Mouse (Mus musculus) ES-Bruce4 (cell line): ENCODE data around the gene Tnpo3. TPM values are rescaled to one million over a fixed set of nuclear protein-coding genes. Genes with fewer than 3 reads are reported as not detected.

Experiments used
- H3K27ac ChIP-seq: 2 replicates; pipeline ENCODE4 v1.5.1; 2012; ENCODE audit warnings: low read length, inconsistent platforms; ENCODE audit not compliant: insufficient read depth
- H3K27me3 ChIP-seq: 2 replicates; pipeline ENCODE4 v1.6.1; 2012; ENCODE audit warnings: mild to moderate bottlenecking, low read length, inconsistent platforms; ENCODE audit not compliant: control insufficient read depth, poor library complexity, insufficient read depth, severe bottlenecking
- H3K36me3 ChIP-seq: 2 replicates; pipeline ENCODE4 v1.6.1; 2012; ENCODE audit warnings: inconsistent platforms, mild to moderate bottlenecking, low read length, moderate library complexity; ENCODE audit not compliant: control insufficient read depth, poor library complexity, insufficient read depth, severe bottlenecking
- H3K4me1 ChIP-seq: one replicate; pipeline ENCODE4 v1.8.1; 2011; ENCODE audit warnings: low read length; ENCODE audit not compliant: control insufficient read depth, insufficient read depth
- H3K4me3 ChIP-seq: 2 replicates; pipeline ENCODE4 v1.5.1; 2011; ENCODE audit warnings: low read depth, mild to moderate bottlenecking, low read length
- H3K9ac ChIP-seq: 2 replicates; pipeline ENCODE4 v1.6.1; 2012; ENCODE audit warnings: low read depth, mild to moderate bottlenecking, inconsistent platforms; ENCODE audit not compliant: poor library complexity, severe bottlenecking
- H3K9me3 ChIP-seq: replicated peaks from 2 replicates; pipeline ENCODE4 v1.6.1; 2012; ENCODE audit warnings: mild to moderate bottlenecking, low read length, inconsistent platforms; ENCODE audit not compliant: control insufficient read depth, poor library complexity, insufficient read depth, severe bottlenecking
- CTCF ChIP-seq: IDR thresholded peaks from one replicate; pipeline ENCODE4 v1.8.1; 2011; ENCODE audit warnings: low read depth, low read length
- EP300 ChIP-seq: IDR thresholded peaks from 2 replicates; pipeline ENCODE4 v1.6.1; 2011; ENCODE audit warnings: low read depth, low read length; ENCODE audit not compliant: insufficient read depth
- POLR2A ChIP-seq: IDR thresholded peaks from one replicate; pipeline ENCODE4 v1.8.1; 2011; ENCODE audit warnings: low read length; ENCODE audit not compliant: insufficient read depth
- polyA plus RNA-seq: library from polyadenylated mRNA; stranded (reverse); fragments of >200 nt; gene quantifications from 2 replicates; pipeline ENCODE4 v1.2.4, GENCODE M21; 2011; ENCODE audit warnings: low read depth; ENCODE audit not compliant: missing spikeins, insufficient read depth, insufficient read length

The Tnpo3 gene
- polyA plus RNA-seq, 1 experiment, result 130 TPM

- no peaks in the 10 kb centered on the region for H3K27me3 ChIP-seq
- TF ChIP-seq POLR2A (no peak), CTCF (peak; percentile 93)
Observed at GRCm38 (mm10) chr6:29517139-29517538, 92.5 kb downstream of the Tnpo3 start.

GRCm38 (mm10) chr6:29513284-29513683 lies 96.4 kb downstream of the Tnpo3 start:
- H3K27ac ChIP-seq, result no peak overlapping the region
- no peaks in the 10 kb centered on the region for H3K36me3 ChIP-seq
- TF ChIP-seq POLR2A (no peak), CTCF (no peak), EP300 (no peak)
- H3K9me3 ChIP-seq, result no peaks in the 10 kb centered on the region
- no peak overlapping the region for H3K4me3 ChIP-seq
- no peaks in the 10 kb centered on the region for H3K4me1 ChIP-seq
- no peak overlapping the region for H3K9ac ChIP-seq
- no peaks in the 10 kb centered on the region for H3K27me3 ChIP-seq

More at GRCm38 (mm10) chr6:29517139-29517538, 92.5 kb downstream of the Tnpo3 start:
- no peak overlapping the region for H3K9ac ChIP-seq
- H3K9me3 ChIP-seq, result no peaks in the 10 kb centered on the region
- no peaks in the 10 kb centered on the region for H3K36me3 ChIP-seq
- H3K27ac ChIP-seq, result no peak overlapping the region
- H3K4me1 ChIP-seq, result no peaks in the 10 kb centered on the region
- no peak overlapping the region for H3K4me3 ChIP-seq

GRCm38 (mm10) chr6:29509086-29509485 lies 100.6 kb downstream of the Tnpo3 start:
- Histone ChIP-seq H3K4me1 (no peaks in the 10 kb centered on the region), H3K27me3 (no peaks in the 10 kb centered on the region), H3K9me3 (no peaks in the 10 kb centered on the region), H3K27ac (no peak overlapping the region), H3K9ac (no peak overlapping the region), H3K4me3 (no peak overlapping the region), H3K36me3 (no peaks in the 10 kb centered on the region)
- TF ChIP-seq EP300, result no peak

GRCm38 (mm10) chr6:29507447-29508309 lies 102.0 kb downstream of the Tnpo3 start, which contains the start of gene Kcp:
Gene Kcp, minus strand, starts transcription at chr6:29507952.
- no peaks in the 10 kb centered on the region for H3K4me1 ChIP-seq
- H3K27me3 ChIP-seq, result no peaks in the 10 kb centered on the region
- TF ChIP-seq POLR2A (no peak), CTCF (no peak), EP300 (no peak)

GRCm38 (mm10) chr6:29506834-29507233 lies 102.9 kb downstream of the Tnpo3 start:
- no peaks in the 10 kb centered on the region for H3K36me3 ChIP-seq
- H3K4me1 ChIP-seq, result no peaks in the 10 kb centered on the region
- no peak overlapping the region for H3K9ac ChIP-seq
- H3K4me3 ChIP-seq, result no peak overlapping the region
- no peak overlapping the region for H3K27ac ChIP-seq
- H3K27me3 ChIP-seq, result no peaks in the 10 kb centered on the region
- H3K9me3 ChIP-seq, result no peaks in the 10 kb centered on the region
- TF ChIP-seq CTCF (no peak), POLR2A (no peak), EP300 (no peak)

More at GRCm38 (mm10) chr6:29507447-29508309, 102.0 kb downstream of the Tnpo3 start, which contains the start of gene Kcp:
- Histone ChIP-seq H3K9ac (peak within 1 kb of the TSS; percentile 33), H3K36me3 (no peaks in the 10 kb centered on the region), H3K4me3 (peak within 1 kb of the TSS; percentile 65), H3K9me3 (no peaks in the 10 kb centered on the region), H3K27ac (no peak within 1 kb of the TSS)

GRCm38 (mm10) chr6:29505493-29505892 lies 104.2 kb downstream of the Tnpo3 start:
- Histone ChIP-seq H3K4me1 (no peaks in the 10 kb centered on the region), H3K9me3 (no peaks in the 10 kb centered on the region), H3K9ac (no peak overlapping the region), H3K27ac (no peak overlapping the region), H3K27me3 (no peaks in the 10 kb centered on the region), H3K4me3 (no peak overlapping the region), H3K36me3 (no peaks in the 10 kb centered on the region)
- TF ChIP-seq CTCF, result peak; percentile 34
- TF ChIP-seq POLR2A, result no peak
